Mouse (Mus musculus) CH12.LX (cell line): Measurements from ENCODE around the gene Cdc42bpa. TPM values are rescaled to one million over a fixed set of nuclear protein-coding genes. Genes with fewer than 3 reads are reported as not detected.

Experiments
- DNase-seq: peaks from one replicate; pipeline ENCODE4 v3.0.0-alpha.2; 2013; ENCODE audit errors: extremely low read depth
- H3K27ac ChIP-seq: 2 replicates; pipeline ENCODE4 v1.5.1; 2012; ENCODE audit warnings: low read depth, mild to moderate bottlenecking, control low read depth, moderate library complexity; ENCODE audit not compliant: insufficient read depth
- H3K27me3 ChIP-seq: replicated peaks from 2 replicates; pipeline ENCODE3; 2012; ENCODE audit warnings: inconsistent platforms
- H3K36me3 ChIP-seq, 2 experiments: replicated peaks in 1 of 2; 2 replicates each; pipeline versions ENCODE3 to v1.6.1; 2012; ENCODE audit warnings: inconsistent platforms in 1 of 2, low read length in 1 of 2, mild to moderate bottlenecking in 1 of 2, mixed read lengths in 1 of 2, moderate library complexity in 1 of 2; ENCODE audit not compliant: control insufficient read depth in 1 of 2, insufficient read depth in 1 of 2
- H3K4me1 ChIP-seq, 2 experiments: 2 replicates each; pipeline ENCODE4 v1.6.1; 2012; ENCODE audit warnings: inconsistent platforms in 1 of 2, moderate library complexity in 1 of 2; ENCODE audit not compliant: insufficient read depth in 2 of 2, control insufficient read depth in 1 of 2
- H3K4me2 ChIP-seq: 2 replicates; pipeline ENCODE4 v1.6.1; 2012; ENCODE audit warnings: low read depth, mild to moderate bottlenecking, control low read depth; ENCODE audit not compliant: poor library complexity, insufficient read depth, severe bottlenecking
- H3K4me3 ChIP-seq, 3 experiments: fragments of 150-350 bp in 1 of 3; sonication (generic) in 1 of 3; replicated peaks in 1 of 3; 2 replicates each; pipeline versions ENCODE3 to v1.5.1; 2011 to 2012; ENCODE audit warnings: low read depth in 2 of 3, low read length in 2 of 3, mild to moderate bottlenecking in 2 of 3, moderate library complexity in 2 of 3, control low read depth in 1 of 3, improper control_type of control experiment in 1 of 3, inconsistent platforms in 1 of 3, mixed read lengths in 1 of 3; ENCODE audit not compliant: poor library complexity in 1 of 3
- H3K79me2 ChIP-seq: replicated peaks from 2 replicates; pipeline ENCODE4 v1.6.1; 2012; ENCODE audit warnings: mild to moderate bottlenecking, moderate library complexity; ENCODE audit not compliant: control insufficient read depth, poor library complexity, insufficient read depth, severe bottlenecking; ENCODE audit errors: extremely low read depth
- H3K9ac ChIP-seq: 2 replicates; pipeline ENCODE4 v1.6.1; 2012; ENCODE audit warnings: low read depth, mild to moderate bottlenecking, control low read depth, moderate library complexity; ENCODE audit not compliant: insufficient read depth
- H3K9me3 ChIP-seq: replicated peaks from 2 replicates; pipeline ENCODE3; 2012; ENCODE audit warnings: low read length, inconsistent platforms, mixed read lengths
- BHLHE40 ChIP-seq: IDR thresholded peaks from 2 replicates; pipeline ENCODE4 v1.6.1; 2011; ENCODE audit warnings: mild to moderate bottlenecking, low read depth, low read length, improper control_type of control experiment
- CHD2 ChIP-seq: IDR thresholded peaks from 2 replicates; pipeline ENCODE4 v1.6.1; 2011; ENCODE audit warnings: low read length, improper control_type of control experiment
- CTCF ChIP-seq, 2 experiments: IDR thresholded peaks in 1 of 2; conservative IDR thresholded peaks in 1 of 2; 2 replicates each; pipeline ENCODE4 v1.5.1; 2011 to 2012; ENCODE audit warnings: low read depth in 2 of 2, low read length in 2 of 2, improper control_type of control experiment in 1 of 2, inconsistent platforms in 1 of 2, mild to moderate bottlenecking in 1 of 2, moderate library complexity in 1 of 2
- E2F4 ChIP-seq: IDR thresholded peaks from 2 replicates; pipeline ENCODE4 v1.6.1; 2011; ENCODE audit warnings: low read depth, low read length, improper control_type of control experiment; ENCODE audit not compliant: insufficient replicate concordance
- ELF1 ChIP-seq: IDR thresholded peaks from 2 replicates; pipeline ENCODE4 v1.6.1; 2014; ENCODE audit warnings: low read depth, mild to moderate bottlenecking, inconsistent platforms, low read length, improper control_type of control experiment
- ETS1 ChIP-seq: conservative IDR thresholded peaks from 2 replicates; pipeline ENCODE4 v1.6.1; 2012; ENCODE audit warnings: low read depth, mild to moderate bottlenecking, inconsistent platforms, low read length, improper control_type of control experiment, moderate library complexity
- GABPA ChIP-seq: IDR thresholded peaks from 2 replicates; pipeline ENCODE4 v1.6.1; 2012; ENCODE audit warnings: low read depth, low read length, improper control_type of control experiment, inconsistent platforms; ENCODE audit not compliant: insufficient replicate concordance
- HCFC1 ChIP-seq: IDR thresholded peaks from 2 replicates; pipeline ENCODE4 v1.6.1; 2012; ENCODE audit warnings: low read depth, mild to moderate bottlenecking, inconsistent platforms, low read length, improper control_type of control experiment
- IRF4 ChIP-seq: IDR thresholded peaks from 2 replicates; pipeline ENCODE4 v1.6.1; 2014; ENCODE audit warnings: low read depth, mild to moderate bottlenecking, inconsistent platforms, low read length, improper control_type of control experiment
- JUN ChIP-seq: IDR thresholded peaks from 2 replicates; pipeline ENCODE4 v1.6.1; 2011; ENCODE audit warnings: low read depth, mild to moderate bottlenecking, low read length, improper control_type of control experiment, moderate library complexity; ENCODE audit not compliant: insufficient read depth
- JUND ChIP-seq: conservative IDR thresholded peaks from 2 replicates; pipeline ENCODE4 v1.6.1; 2011; ENCODE audit warnings: low read depth, low read length, improper control_type of control experiment
- KAT2A ChIP-seq: IDR thresholded peaks from 2 replicates; pipeline ENCODE4 v1.6.1; 2012; ENCODE audit warnings: low read length, improper control_type of control experiment, inconsistent platforms; ENCODE audit not compliant: insufficient replicate concordance
- MAFK ChIP-seq: IDR thresholded peaks from 2 replicates; pipeline ENCODE4 v1.6.1; 2011; ENCODE audit warnings: low read length, improper control_type of control experiment; ENCODE audit not compliant: insufficient replicate concordance
- MAX ChIP-seq: IDR thresholded peaks from 2 replicates; pipeline ENCODE4 v1.6.1; 2011; ENCODE audit warnings: low read length, improper control_type of control experiment
- MAZ ChIP-seq: IDR thresholded peaks from 2 replicates; pipeline ENCODE4 v1.6.1; 2012; ENCODE audit warnings: low read depth, mild to moderate bottlenecking, inconsistent platforms, low read length, improper control_type of control experiment, moderate library complexity
- MEF2A ChIP-seq: IDR thresholded peaks from 2 replicates; pipeline ENCODE4 v1.6.1; 2014; ENCODE audit warnings: low read depth, mild to moderate bottlenecking, inconsistent platforms, low read length, improper control_type of control experiment, borderline replicate concordance
- MXI1 ChIP-seq: IDR thresholded peaks from 2 replicates; pipeline ENCODE4 v1.6.1; 2011; ENCODE audit warnings: mild to moderate bottlenecking, low read depth, low read length, improper control_type of control experiment
- MYC ChIP-seq: IDR thresholded peaks from 2 replicates; pipeline ENCODE4 v1.6.1; 2011; ENCODE audit warnings: low read depth, mild to moderate bottlenecking, improper control_type of control experiment, low read length
- NELFE ChIP-seq: IDR thresholded peaks from 2 replicates; pipeline ENCODE4 v1.6.1; 2011; ENCODE audit warnings: low read depth, low read length, improper control_type of control experiment
- PAX5 ChIP-seq: IDR thresholded peaks from 2 replicates; pipeline ENCODE4 v1.6.1; 2012; ENCODE audit warnings: low read length, inconsistent platforms, mixed read lengths
- POLR2A ChIP-seq: IDR thresholded peaks from 2 replicates; pipeline ENCODE4 v1.6.1; 2011; ENCODE audit warnings: low read depth, mild to moderate bottlenecking, improper control_type of control experiment, low read length
- POLR2AphosphoS2 ChIP-seq: IDR thresholded peaks from 2 replicates; pipeline ENCODE4 v1.6.1; 2011; ENCODE audit warnings: low read depth, low read length, improper control_type of control experiment
- RAD21 ChIP-seq: IDR thresholded peaks from 2 replicates; pipeline ENCODE4 v1.6.1; 2011; ENCODE audit warnings: low read depth, mild to moderate bottlenecking, low read length, improper control_type of control experiment, moderate library complexity
- RCOR1 ChIP-seq: conservative IDR thresholded peaks from 2 replicates; pipeline ENCODE4 v1.6.1; 2012; ENCODE audit warnings: low read depth, mild to moderate bottlenecking, inconsistent platforms, low read length, improper control_type of control experiment
- SIN3A ChIP-seq: IDR thresholded peaks from 2 replicates; pipeline ENCODE4 v1.6.1; 2012; ENCODE audit warnings: low read length, improper control_type of control experiment, inconsistent platforms
- SMC3 ChIP-seq: IDR thresholded peaks from 2 replicates; pipeline ENCODE4 v1.6.1; 2011; ENCODE audit warnings: low read depth, low read length, improper control_type of control experiment
- TCF12 ChIP-seq: IDR thresholded peaks from 2 replicates; pipeline ENCODE4 v1.6.1; 2014; ENCODE audit warnings: low read depth, mild to moderate bottlenecking, inconsistent platforms, low read length, improper control_type of control experiment
- UBTF ChIP-seq: IDR thresholded peaks from 2 replicates; pipeline ENCODE4 v1.6.1; 2012; ENCODE audit warnings: low read depth, mild to moderate bottlenecking, inconsistent platforms, low read length, improper control_type of control experiment, moderate library complexity
- USF1 ChIP-seq: IDR thresholded peaks from 2 replicates; pipeline ENCODE4 v1.6.1; 2014; ENCODE audit warnings: low read depth, mild to moderate bottlenecking, inconsistent platforms, low read length, improper control_type of control experiment
- USF2 ChIP-seq: conservative IDR thresholded peaks from 2 replicates; pipeline ENCODE4 v1.6.1; 2011; ENCODE audit warnings: low read depth, low read length, improper control_type of control experiment
- ZC3H11A ChIP-seq: IDR thresholded peaks from 2 replicates; pipeline ENCODE4 v1.6.1; 2012; ENCODE audit warnings: low read depth, mild to moderate bottlenecking, inconsistent platforms, low read length, improper control_type of control experiment
- ZKSCAN1 ChIP-seq: IDR thresholded peaks from 2 replicates; pipeline ENCODE4 v1.6.1; 2012; ENCODE audit warnings: low read depth, inconsistent platforms, low read length, improper control_type of control experiment, borderline replicate concordance
- ZMIZ1 ChIP-seq: IDR thresholded peaks from 2 replicates; pipeline ENCODE4 v1.6.1; 2012; ENCODE audit warnings: low read depth, mild to moderate bottlenecking, inconsistent platforms, low read length, improper control_type of control experiment
- dilution Hi-C: fragments of 300-500 bp; cut with MboI; formaldehyde crosslinking; loops from 2 replicates; pipeline ENCODE4 v1.14.3; 2020; ENCODE audit warnings: low sequenced_read_pairs; ENCODE audit not compliant: extremely low pct_unique_long_range_greater_than_20kb, extremely low pct_ligation_motif_present
- in situ Hi-C: fragments of 300-500 bp; cut with MboI; formaldehyde crosslinking; loops from 3 replicates; pipeline ENCODE4 v1.14.3; 2019; ENCODE audit warnings: low sequenced_read_pairs, low pct_ligation_motif_present, low pct_unique_long_range_greater_than_20kb, mixed read lengths
- polyA plus RNA-seq: library from polyadenylated mRNA; unstranded; fragments of >175 nt; gene quantifications from 2 replicates; pipeline ENCODE4 v1.2.1, GENCODE M21; 2012; ENCODE audit warnings: low read depth; ENCODE audit not compliant: insufficient read length
- total RNA-seq, 2 experiments: library from RNA; depleted of rRNA; stranded (reverse); fragments of 300-350 nt in 1 of 2; fragments of >200 nt in 1 of 2; gene quantifications; 2 replicates each; pipeline ENCODE4 v1.2.3; 2012 to 2014

Gene Cdc42bpa
- total and polyA plus RNA-seq, 3 experiments: 5.3 to 9.0 (median 5.6) TPM

- in situ Hi-C loops: no loop called here
- Histone ChIP-seq H3K4me1 (peaks cover 13 to 53% of the 10 kb centered on the region in 2 experiments), H3K4me3 (peak overlapping the region; percentile 78 to 93 (median 85)), H3K27me3 (no peaks in the 10 kb centered on the region), H3K79me2 (peaks cover 68% of the 10 kb centered on the region), H3K4me2 (peak overlapping the region; percentile 86), H3K9ac (peak overlapping the region; percentile 53), H3K27ac (peak overlapping the region; percentile 19; the same call in 1 of the 2 replicates), H3K36me3 (peaks cover 8 to 29% of the 10 kb centered on the region in 2 experiments), H3K9me3 (peaks cover 4% of the 10 kb centered on the region)
- DNase-seq: no peak
- dilution Hi-C loops: no loop called here
- TF ChIP-seq MAFK (no peak), ETS1 (no peak; the same call in 1 of the 2 replicates), RAD21 (no peak), ZKSCAN1 (no peak), POLR2A (no peak; the same call in 1 of the 2 replicates), MYC (0 out of 2 replicates have a peak, but pooled peaks have one; percentile 24), UBTF (no peak), SIN3A (no peak), HCFC1 (no peak; the same call in 1 of the 2 replicates), GABPA (no peak), POLR2AphosphoS2 (no peak), TCF12 (no peak), CHD2 (no peak), SMC3 (no peak), JUND (no peak), USF2 (no peak), MAZ (0 out of 2 replicates have a peak, but pooled peaks have one; percentile 45), KAT2A (no peak), MXI1 (peak; percentile 3; the same call in 1 of the 2 replicates), E2F4 (no peak), JUN (no peak), ZC3H11A (no peak), ZMIZ1 (no peak), CTCF (conservative IDR thresholded peaks at IDR 0.05 in 1 of 2, IDR thresholded peaks at IDR 0.05 in 1 of 2; ENCODE audit: low read depth in 2 of 2, low read length in 2 of 2) (no peak), ELF1 (no peak), MEF2A (no peak), IRF4 (0 out of 2 replicates have a peak, but pooled peaks have one; percentile 27), BHLHE40 (no peak), MAX (no peak; the same call in 1 of the 2 replicates), PAX5 (no peak), RCOR1 (no peak), USF1 (no peak), NELFE (no peak)
Observed at GRCm38 (mm10) chr1:180193391-180193935, 233.2 kb downstream of the Cdc42bpa start.
